Mouse (Mus musculus): Measurements from ENCODE around the gene Tex29.

Gene Tex29

DNA sequence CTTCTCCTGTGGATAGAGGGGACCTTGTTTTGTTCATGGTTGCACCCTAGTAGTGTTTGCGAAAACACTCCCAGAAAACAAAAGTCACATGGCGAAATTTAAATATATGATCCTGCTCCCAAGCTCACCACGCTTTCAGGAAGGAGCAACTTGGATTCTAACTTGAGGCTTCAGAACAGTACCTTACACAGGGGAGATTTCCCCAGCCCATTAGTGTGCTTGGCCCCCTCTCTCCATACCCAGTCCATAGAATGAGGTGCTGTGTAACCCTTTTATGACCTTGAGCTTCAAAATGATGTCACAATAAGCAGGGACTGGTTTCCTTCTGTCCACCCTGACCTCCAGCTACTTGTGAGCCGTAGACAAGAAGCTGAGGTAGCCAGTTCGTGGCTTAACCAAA, at the start of gene Tex29:
Gene Tex29, plus strand, starts transcription at position 301 of the 400 bp plus-strand sequence.
- DNase-seq (ENCODE audit: low spot score in 2 of 2), result no peak

GRCm38 (mm10) chr8:11794956-11795355, 45.3 kb upstream of the Tex29 start:
- DNase-seq (ENCODE audit: low spot score in 2 of 2), result no peak

DNA sequence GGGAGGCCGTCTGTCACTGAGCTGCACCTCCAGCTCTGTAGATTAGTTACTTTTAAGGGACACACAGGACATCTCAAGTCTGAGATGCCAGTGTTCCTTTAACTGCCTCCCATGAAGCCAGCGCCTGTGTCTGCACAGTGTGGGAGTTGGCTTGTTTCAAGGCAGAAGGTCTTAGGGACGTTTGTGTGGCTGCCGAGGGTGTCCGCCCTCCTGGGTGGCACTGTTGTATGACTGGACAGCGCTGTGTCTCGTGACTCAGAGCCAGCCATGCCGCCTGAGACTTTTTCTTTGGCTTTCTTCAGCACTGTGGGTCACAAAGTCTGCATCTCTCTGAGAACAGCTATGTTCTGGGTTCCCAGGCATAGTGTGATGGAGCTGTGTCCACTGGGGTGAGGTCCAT, 43.1 kb upstream of the Tex29 start:
- no peak for DNase-seq (ENCODE audit: low spot score in 2 of 2)

DNA sequence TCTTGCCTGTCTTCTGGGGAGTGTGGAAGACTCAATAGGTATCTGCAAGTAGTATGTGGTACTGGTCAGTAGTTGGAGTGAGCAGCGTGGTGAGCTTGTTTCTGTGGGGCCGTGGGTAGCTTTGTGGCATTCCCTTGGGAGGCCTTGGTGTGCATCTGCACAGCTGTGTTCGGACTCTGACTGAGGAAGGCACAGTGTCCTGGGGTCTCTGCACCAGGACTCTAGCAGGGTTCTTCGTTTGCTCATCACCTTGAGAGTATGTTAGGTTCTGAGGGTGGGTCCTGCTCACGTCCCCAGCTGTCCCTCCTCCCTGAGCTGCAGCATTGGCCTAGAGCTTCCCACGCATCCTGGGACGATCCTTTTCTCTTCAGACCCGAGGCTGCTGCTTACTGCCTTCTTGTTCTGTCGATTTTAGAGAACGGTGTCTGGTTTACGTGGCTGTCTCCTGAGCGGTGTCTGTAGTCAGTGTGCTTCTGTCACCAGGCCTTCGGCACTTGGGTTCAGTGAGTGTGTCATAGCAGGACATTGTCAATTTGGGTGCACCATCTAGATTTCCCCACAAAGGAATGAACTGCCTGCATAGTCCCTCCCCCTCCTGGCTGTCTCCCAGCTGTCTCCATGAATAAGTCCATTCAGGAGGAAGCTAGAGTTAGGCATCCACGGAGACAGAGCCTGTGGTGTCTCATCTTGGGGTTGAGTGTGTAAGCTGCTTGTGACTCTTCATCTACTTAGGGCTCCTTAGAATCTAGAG, 42.4 kb upstream of the Tex29 start:
- DNase-seq (ENCODE audit: low spot score in 2 of 2), result no peak

DNA sequence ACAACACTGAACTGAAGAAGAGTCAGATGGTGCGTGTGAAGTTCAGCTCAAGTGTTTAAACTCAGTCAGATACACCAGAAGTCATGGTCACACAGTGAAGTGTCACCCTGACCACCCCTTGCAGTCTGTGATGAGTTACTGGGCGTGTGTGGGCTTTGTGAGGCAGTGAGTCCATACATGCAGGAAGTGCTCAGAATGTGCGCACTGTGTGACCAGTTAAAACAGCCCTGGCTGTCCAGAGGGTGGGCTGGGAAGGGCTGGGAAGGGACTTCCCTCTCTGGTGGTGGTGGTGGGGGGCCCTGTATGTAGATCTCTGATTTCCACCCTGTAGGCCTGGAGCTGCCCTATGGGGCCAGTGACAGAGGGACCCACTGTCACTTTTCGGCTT, 41.8 kb upstream of the Tex29 start:
- DNase-seq (ENCODE audit: low spot score in 2 of 2), result no peak

GRCm38 (mm10) chr8:11799098-11799497, 41.2 kb upstream of the Tex29 start:
- no peak for DNase-seq (ENCODE audit: low spot score in 2 of 2)

GRCm38 (mm10) chr8:11800481-11800880, 39.8 kb upstream of the Tex29 start:
- no peak for DNase-seq (ENCODE audit: low spot score in 2 of 2)

- no peak for DNase-seq (ENCODE audit: low spot score in 2 of 2)
These were observed 38.7 kb upstream of the Tex29 start for GRCm38 (mm10) chr8:11801571-11801970.

- no peak for DNase-seq (ENCODE audit: low spot score in 2 of 2)
These were observed 35.4 kb upstream of the Tex29 start for GRCm38 (mm10) chr8:11804914-11805313.

DNA sequence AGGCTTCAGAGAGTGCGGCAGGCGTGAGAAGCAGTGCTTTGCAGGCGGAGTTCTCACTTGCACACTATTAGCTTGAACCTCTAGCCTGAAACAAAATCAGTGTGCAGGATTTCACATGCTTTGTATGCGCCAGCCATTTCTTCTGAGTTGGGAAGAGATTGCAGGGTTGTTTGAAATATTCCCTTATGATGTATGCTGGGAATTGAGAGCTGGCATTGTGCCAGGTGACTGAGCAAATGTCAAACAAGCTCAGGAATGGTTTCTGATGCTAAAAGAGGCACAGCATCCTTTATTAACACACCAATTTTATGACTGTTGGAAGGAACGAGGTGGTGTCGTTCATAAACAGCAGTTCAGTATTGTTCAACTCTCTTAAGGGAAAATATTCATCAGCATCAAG, 34.0 kb upstream of the Tex29 start:
- DNase-seq (ENCODE audit: low spot score in 2 of 2), result no peak

- DNase-seq (ENCODE audit: low spot score in 2 of 2), result no peak
These were observed 32.9 kb upstream of the Tex29 start for GRCm38 (mm10) chr8:11807361-11807760.

DNA sequence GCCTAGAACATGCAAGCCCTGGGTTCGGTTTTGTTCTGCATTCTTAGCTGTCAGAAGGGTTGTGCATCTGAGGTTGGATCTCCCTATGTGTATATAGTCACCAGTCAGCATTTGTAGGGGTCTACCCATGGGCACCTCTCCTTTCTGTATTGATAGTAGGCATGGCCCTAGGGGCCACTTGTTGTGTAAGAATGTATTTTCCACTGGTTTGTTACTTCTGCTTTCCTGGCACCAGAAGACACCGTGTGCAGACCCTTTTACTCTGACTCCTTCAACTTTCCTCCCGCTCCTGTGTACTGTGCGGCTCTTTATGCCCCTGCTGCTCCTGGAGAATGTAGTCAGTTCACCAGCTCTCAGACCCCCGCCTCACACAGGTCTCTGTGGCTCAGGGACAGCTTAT, 32.2 kb upstream of the Tex29 start:
- no peak for DNase-seq (ENCODE audit: low spot score in 2 of 2)

- DNase-seq (ENCODE audit: low spot score in 2 of 2), result no peak
These were observed 29.8 kb upstream of the Tex29 start for GRCm38 (mm10) chr8:11810426-11810825.

DNA sequence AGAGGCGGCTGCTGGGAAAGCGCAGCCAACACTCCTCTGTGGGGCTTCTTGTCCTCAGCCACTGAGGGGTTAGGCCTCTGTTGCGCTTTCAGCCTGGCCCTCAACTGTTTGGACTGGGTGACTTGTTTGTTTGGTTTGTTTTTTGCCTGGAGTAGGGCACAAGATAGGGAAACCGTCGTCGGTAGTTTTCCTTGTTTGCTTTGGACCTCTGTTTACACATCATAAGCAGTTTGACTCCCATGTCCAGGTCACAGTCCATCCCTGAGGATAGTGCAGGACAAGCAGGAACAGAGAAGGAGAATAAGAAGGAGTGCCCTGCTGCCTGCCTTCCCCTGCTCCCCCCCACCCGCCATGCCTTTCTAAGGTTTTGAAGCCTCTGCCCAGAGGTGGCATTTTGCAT, 26.5 kb upstream of the Tex29 start:
- no peak for DNase-seq (ENCODE audit: low spot score in 2 of 2)

DNA sequence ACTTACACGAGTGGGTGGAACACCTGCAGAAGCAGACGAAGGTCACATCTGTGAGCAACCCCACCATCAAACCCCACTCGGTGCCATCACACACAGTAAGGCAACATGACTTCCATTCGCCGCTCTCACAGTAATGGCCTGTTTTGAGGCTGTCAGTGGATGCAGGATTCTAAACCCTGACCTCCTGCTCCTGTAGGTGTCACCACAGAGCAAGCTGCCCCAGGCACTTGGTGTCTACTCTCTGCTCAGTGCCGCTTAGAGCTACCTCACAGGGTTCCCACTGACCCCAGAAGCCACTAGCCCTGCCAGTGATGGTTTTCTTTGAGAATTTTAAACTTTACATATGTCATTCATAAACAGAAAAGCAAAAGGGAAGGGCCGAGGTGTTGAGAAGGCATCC, 25.1 kb upstream of the Tex29 start:
- DNase-seq (ENCODE audit: low spot score in 2 of 2), result no peak

DNA sequence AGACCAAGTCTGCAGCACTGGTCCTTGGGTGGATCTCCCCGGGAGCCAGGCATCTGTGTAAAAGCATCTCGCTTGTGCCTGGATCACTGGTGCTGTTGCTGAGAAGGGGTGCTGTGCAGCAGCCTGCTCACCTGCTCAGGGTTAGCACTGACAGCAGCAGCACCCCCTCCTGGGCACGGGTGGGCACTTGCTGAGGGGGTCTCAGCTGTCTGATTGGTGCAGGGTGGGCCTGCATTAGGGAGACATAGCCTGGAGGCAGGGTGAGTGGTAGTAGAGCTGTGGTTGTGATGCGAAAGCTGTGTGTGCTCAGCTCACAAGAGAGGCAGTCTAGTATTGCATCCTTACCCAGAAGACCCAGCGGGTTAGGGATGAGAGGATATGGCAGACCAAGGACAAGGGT, 20.1 kb upstream of the Tex29 start:
- DNase-seq (ENCODE audit: low spot score in 2 of 2), result no peak

- DNase-seq (ENCODE audit: low spot score in 2 of 2), result peak; percentile 25 to 43
These were observed 19.7 kb upstream of the Tex29 start for GRCm38 (mm10) chr8:11820568-11820967.

- DNase-seq (ENCODE audit: low spot score in 2 of 2), result peak; percentile 24 to 57
These were observed 18.6 kb upstream of the Tex29 start for GRCm38 (mm10) chr8:11821451-11822206.

- DNase-seq (ENCODE audit: low spot score in 2 of 2), result peak in 1 of 2 experiments; percentile 18
These were observed 17.7 kb upstream of the Tex29 start for GRCm38 (mm10) chr8:11822550-11823060.

- DNase-seq (ENCODE audit: low spot score in 2 of 2), result no peak
These were observed 14.5 kb upstream of the Tex29 start for GRCm38 (mm10) chr8:11825756-11826155.

GRCm38 (mm10) chr8:11827312-11827711, 13.0 kb upstream of the Tex29 start:
- no peak for DNase-seq (ENCODE audit: low spot score in 2 of 2)

DNA sequence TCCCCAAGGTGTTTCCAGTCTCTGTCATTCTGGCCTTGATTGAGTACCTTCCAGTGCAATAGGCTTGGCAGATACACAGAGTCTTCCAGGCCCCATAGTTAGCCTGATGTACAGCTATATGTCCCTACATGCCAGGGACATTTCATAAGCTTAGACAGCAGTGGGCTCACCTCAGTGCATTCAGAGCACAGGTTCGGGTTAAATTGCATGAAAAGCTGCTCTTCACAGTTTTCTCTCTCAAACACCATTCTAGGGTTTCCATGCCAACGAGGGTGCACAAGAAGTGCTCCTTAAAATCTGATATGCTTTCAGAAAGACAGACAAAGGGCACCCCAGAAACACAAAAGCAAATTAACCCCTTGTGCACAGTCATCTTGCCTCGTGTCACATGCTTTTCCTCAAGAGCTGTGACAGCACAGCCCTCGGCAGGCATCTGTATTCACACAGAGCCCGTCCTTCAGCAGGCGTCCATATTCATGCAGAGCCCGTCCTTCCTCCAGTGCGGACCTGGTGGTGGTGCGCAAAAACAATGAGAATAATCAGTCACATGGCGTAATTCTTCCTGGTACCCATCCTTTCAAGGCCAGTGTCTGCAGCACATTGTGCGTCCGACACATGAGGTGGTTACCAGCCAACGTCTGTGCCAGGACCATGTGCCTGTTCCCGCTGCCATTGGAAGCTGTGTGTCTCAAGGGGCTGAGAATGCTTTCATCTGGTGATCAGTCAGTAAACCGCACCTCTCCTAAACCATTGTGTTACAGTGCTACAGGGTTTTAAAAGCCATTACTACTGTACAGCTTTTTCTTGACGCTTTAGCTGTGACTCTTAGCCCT, 9.8 kb upstream of the Tex29 start:
- no peak for DNase-seq (ENCODE audit: low spot score in 2 of 2)

Measured in heart, adult 9 months (tissue).